Mouse (Mus musculus) midbrain, embryonic 16.5 days (tissue): Measurements from ENCODE around the gene Psg18. TPM values are rescaled to one million over a fixed set of nuclear protein-coding genes. Genes with fewer than 3 reads are reported as not detected.
A peak's percentile ranks its signal among the peaks of the same experiment; 100 is the strongest.
"Not testable (repeated sequence)": the region's sequence is repeated elsewhere in the genome, so short reads cannot be mapped to it uniquely, and the experiment has no call there.

Experiments used
- ATAC-seq: fragments of 200-750 bp; cut with Nextera tagmentation; 2 replicates; pipeline ENCODE4 v1.8.0; 2017; ENCODE audit warnings: moderate TSS enrichment
- H3K27ac ChIP-seq: fragments of 300-500 bp; sonication (generic); 2 replicates; pipeline ENCODE4 v1.5.1; 2014; ENCODE audit warnings: mild to moderate bottlenecking, low read length, mixed read lengths
- H3K27me3 ChIP-seq: fragments of 300-500 bp; sonication (generic); 2 replicates; pipeline ENCODE4 v1.6.1; 2014; ENCODE audit warnings: low read depth, low read length, mixed read lengths; ENCODE audit not compliant: control insufficient read depth, insufficient read depth
- H3K36me3 ChIP-seq: fragments of 300-500 bp; sonication (generic); 2 replicates; pipeline ENCODE4 v1.6.1; 2014; ENCODE audit warnings: mild to moderate bottlenecking, low read length, moderate library complexity, mixed read lengths; ENCODE audit not compliant: control insufficient read depth, insufficient read depth
- H3K4me1 ChIP-seq: fragments of 300-500 bp; sonication (generic); 2 replicates; pipeline ENCODE4 v1.6.1; 2014; ENCODE audit warnings: mild to moderate bottlenecking, low read length, mixed read lengths; ENCODE audit not compliant: control insufficient read depth, insufficient read depth
- H3K4me2 ChIP-seq: fragments of 300-500 bp; sonication (generic); 2 replicates; pipeline ENCODE4 v1.6.1; 2014; ENCODE audit warnings: mild to moderate bottlenecking, low read length, mixed read lengths
- H3K4me3 ChIP-seq: fragments of 300-500 bp; sonication (generic); 2 replicates; pipeline ENCODE4 v1.5.1; 2014; ENCODE audit warnings: low read depth, mild to moderate bottlenecking, low read length, moderate library complexity, mixed read lengths
- H3K9ac ChIP-seq: fragments of 300-500 bp; sonication (generic); 2 replicates; pipeline ENCODE4 v1.6.1; 2014; ENCODE audit warnings: low read depth, low read length, mixed read lengths
- H3K9me3 ChIP-seq: fragments of 300-500 bp; sonication (generic); replicated peaks from 2 replicates; pipeline ENCODE4 v1.6.1; 2014; ENCODE audit warnings: mild to moderate bottlenecking, low read length, mixed read lengths; ENCODE audit not compliant: control insufficient read depth, poor library complexity, severe bottlenecking
- WGBS: fragments of 180-500 bp; shearing (Covaris S2); extraction: QIAGEN DNeasy Blood & Tissue Kit; methylation state at CpG from one replicate; pipeline ENCODE4 v1.1.7; 2014; 5-methylcytosine and 5-hydroxymethylcytosine counted together
- polyA plus RNA-seq: library from polyadenylated mRNA; unstranded; fragments of >200 nt; fragmentation: Nextera tagmentation; extraction: Ambion mirVana; gene quantifications from 2 replicates; pipeline ENCODE4 v1.2.1, GENCODE M21; 2015

The Psg18 gene
- not detected in 2 replicates for polyA plus RNA-seq

- ATAC-seq, H3K27me3 ChIP-seq, H3K9me3 ChIP-seq, H3K36me3 ChIP-seq, H3K9ac ChIP-seq, H3K27ac ChIP-seq, H3K4me1 ChIP-seq, H3K4me2 ChIP-seq, H3K4me3 ChIP-seq: not testable (repeated sequence)
- 79% methylated on average over 3 of the region's 3 CpGs for WGBS
Observed at GRCm38 (mm10) chr7:18354909-18355308, at the start of gene Psg18. Gene Psg18 (minus strand): TSS chr7:18355009.

GRCm38 (mm10) chr7:18403407-18403806 lies 48.6 kb upstream of the Psg18 start:
- no peaks in the 10 kb centered on the region for H3K27me3 ChIP-seq
- H3K27ac ChIP-seq = no peak overlapping the region
- no peak overlapping the region for H3K4me2 ChIP-seq
- H3K36me3 ChIP-seq = no peaks in the 10 kb centered on the region
- peak overlapping the region; percentile 20 for H3K4me3 ChIP-seq
- no peak overlapping the region for H3K9ac ChIP-seq
- no peaks in the 10 kb centered on the region for H3K4me1 ChIP-seq
- 46% methylated on average over 10 of the region's 11 CpGs for WGBS
- ATAC-seq = peak; percentile 62; the same call in 1 of the 2 replicates
- H3K9me3 ChIP-seq = peaks cover 11% of the 10 kb centered on the region

GRCm38 (mm10) chr7:18402527-18403237 lies 47.9 kb upstream of the Psg18 start:
- 29% methylated on average over 28 of the region's 35 CpGs for WGBS
- Histone ChIP-seq H3K9me3 (peaks cover 9% of the 10 kb centered on the region), H3K4me3 (peak overlapping the region; percentile 20), H3K27me3 (no peaks in the 10 kb centered on the region), H3K36me3 (no peaks in the 10 kb centered on the region), H3K9ac (no peak overlapping the region), H3K4me1 (no peaks in the 10 kb centered on the region), H3K27ac (no peak overlapping the region), H3K4me2 (0 out of 2 replicates have a peak overlapping the region, but pooled peaks have one; percentile 19)
- peak; percentile 88 for ATAC-seq

GRCm38 (mm10) chr7:18391483-18391882 lies 36.7 kb upstream of the Psg18 start:
- WGBS = 81% methylated on average over 4 of the region's 4 CpGs
- H3K4me2 ChIP-seq, ATAC-seq: not testable (repeated sequence)

GRCm38 (mm10) chr7:18378295-18378694 lies 23.5 kb upstream of the Psg18 start:
- WGBS = 69% methylated on average over 1 of the region's 2 CpGs

More at GRCm38 (mm10) chr7:18391483-18391882, 36.7 kb upstream of the Psg18 start:
- H3K36me3 ChIP-seq, H3K27me3 ChIP-seq, H3K4me3 ChIP-seq, H3K9me3 ChIP-seq, H3K4me1 ChIP-seq, H3K9ac ChIP-seq, H3K27ac ChIP-seq: not testable (repeated sequence)

GRCm38 (mm10) chr7:18335411-18335810 lies 19.4 kb downstream of the Psg18 start:
- not testable (repeated sequence) for H3K36me3 ChIP-seq, ATAC-seq, H3K27ac ChIP-seq, H3K27me3 ChIP-seq, H3K9ac ChIP-seq, H3K4me3 ChIP-seq, H3K4me2 ChIP-seq, H3K4me1 ChIP-seq
- WGBS = 72% methylated on average over 6 of the region's 6 CpGs
- peaks cover 27% of the 10 kb centered on the region for H3K9me3 ChIP-seq

More at GRCm38 (mm10) chr7:18378295-18378694, 23.5 kb upstream of the Psg18 start:
- Histone ChIP-seq H3K36me3 (no peaks in the 10 kb centered on the region), H3K9me3 (peaks cover 9% of the 10 kb centered on the region; the same call in 1 of the 2 replicates), H3K4me1 (no peaks in the 10 kb centered on the region), H3K27ac (no peak overlapping the region), H3K4me3 (no peak overlapping the region), H3K27me3 (no peaks in the 10 kb centered on the region), H3K9ac (no peak overlapping the region), H3K4me2 (no peak overlapping the region)
- no peak for ATAC-seq

Other genes starting within 250 kb of the Psg18 start
- gene Igfl3, start 178.5 kb downstream of the Psg18 start, polyA plus RNA-seq = not detected in 2 replicates
- gene Mill1, start 109.7 kb downstream of the Psg18 start, polyA plus RNA-seq = not detected in 2 replicates
- not detected in 2 replicates for gene Psg28, start 77.0 kb upstream of the Psg18 start, polyA plus RNA-seq
- not detected in 2 replicates for gene Psg26, start 129.2 kb upstream of the Psg18 start, polyA plus RNA-seq
- gene Psg25, start 177.3 kb upstream of the Psg18 start, polyA plus RNA-seq = not detected in 2 replicates
- not detected in 2 replicates for gene Psg27, start 212.3 kb upstream of the Psg18 start, polyA plus RNA-seq